Mouse (Mus musculus) embryonic facial prominence, embryonic 11.5 days (tissue): ENCODE data around the gene Arhgef5. TPM values are rescaled to one million over a fixed set of nuclear protein-coding genes. Genes with fewer than 3 reads are reported as not detected.
"Not testable (repeated sequence)": the region's sequence is repeated elsewhere in the genome, so short reads cannot be mapped to it uniquely, and the experiment has no call there.

Experiments
- ATAC-seq: fragments of 200-750 bp; cut with Nextera tagmentation; replicated peaks from 2 replicates; pipeline ENCODE4 v1.8.0; 2017; ENCODE audit warnings: low read depth; ENCODE audit not compliant: insufficient number of reproducible peaks, low FRiP score, low TSS enrichment
- DNase-seq: peaks from one replicate; pipeline ENCODE4 v3.0.0-alpha.2; 2015; ENCODE audit warnings: low spot score
- H3K27ac ChIP-seq: fragments of 300-500 bp; sonication (generic); replicated peaks from 2 replicates; pipeline ENCODE4 v1.5.1; 2014; ENCODE audit warnings: mild to moderate bottlenecking, low read depth, low read length, control low read depth
- H3K27me3 ChIP-seq: fragments of 300-500 bp; sonication (generic); 2 replicates; pipeline ENCODE4 v1.6.1; 2014; ENCODE audit warnings: mild to moderate bottlenecking, low read length, moderate library complexity, mixed read lengths; ENCODE audit not compliant: control insufficient read depth, insufficient read depth
- H3K36me3 ChIP-seq: fragments of 300-500 bp; sonication (generic); replicated peaks from 2 replicates; pipeline ENCODE4 v1.6.1; 2014; ENCODE audit warnings: low read depth, mild to moderate bottlenecking, low read length, moderate library complexity, mixed read lengths; ENCODE audit not compliant: control insufficient read depth, insufficient read depth
- H3K4me1 ChIP-seq: fragments of 300-500 bp; sonication (generic); 2 replicates; pipeline ENCODE4 v1.6.1; 2014; ENCODE audit warnings: low read length, mixed read lengths; ENCODE audit not compliant: control insufficient read depth, insufficient read depth
- H3K4me2 ChIP-seq: fragments of 300-500 bp; sonication (generic); 2 replicates; pipeline ENCODE4 v1.6.1; 2014; ENCODE audit warnings: low read depth, mild to moderate bottlenecking, control low read depth, low read length, moderate library complexity
- H3K4me3 ChIP-seq: fragments of 300-500 bp; sonication (generic); 2 replicates; pipeline ENCODE4 v1.5.1; 2014; ENCODE audit warnings: low read depth, low read length, control low read depth
- H3K9ac ChIP-seq: fragments of 300-500 bp; sonication (generic); replicated peaks from 2 replicates; pipeline ENCODE4 v1.6.1; 2014; ENCODE audit warnings: mild to moderate bottlenecking, control low read depth, low read length
- H3K9me3 ChIP-seq: fragments of 300-500 bp; sonication (generic); replicated peaks from 2 replicates; pipeline ENCODE4 v1.6.1; 2016; ENCODE audit warnings: mild to moderate bottlenecking, low read length, inconsistent platforms, mixed read lengths; ENCODE audit not compliant: control insufficient read depth
- WGBS: fragments of 180-500 bp; shearing (Covaris S2); extraction: QIAGEN DNeasy Blood & Tissue Kit; methylation state at CpG from one replicate; pipeline ENCODE4 v1.1.7; 2014; 5-methylcytosine and 5-hydroxymethylcytosine counted together
- polyA plus RNA-seq: library from polyadenylated mRNA; unstranded; fragments of >200 nt; fragmentation: Nextera tagmentation; extraction: Ambion mirVana; gene quantifications from 2 replicates; pipeline ENCODE4 v1.2.1, GENCODE M21; 2014

Gene Arhgef5
- polyA plus RNA-seq = 4.5 and 5.7 TPM in 2 replicates

- Histone ChIP-seq H3K27me3 (no peaks in the 10 kb centered on the region), H3K9me3 (no peaks in the 10 kb centered on the region)
- WGBS = 1% methylated on average over 39 of the region's 48 CpGs
These were observed at the start of gene Arhgef5 for GRCm38 (mm10) chr6:43265363-43266041. Gene Arhgef5, plus strand, starts transcription at chr6:43265582.

GRCm38 (mm10) chr6:43231255-43231654 lies 34.1 kb upstream of the Arhgef5 start, which contains the start of gene Olfr47:
Gene Olfr47, plus strand, starts transcription at chr6:43231529.
- H3K27ac ChIP-seq, H3K9me3 ChIP-seq, H3K4me3 ChIP-seq, H3K9ac ChIP-seq, H3K27me3 ChIP-seq, H3K4me1 ChIP-seq, H3K36me3 ChIP-seq, H3K4me2 ChIP-seq, ATAC-seq, DNase-seq: not testable (repeated sequence)
- 86% methylated on average over 1 of the region's 1 CpGs for WGBS

More at GRCm38 (mm10) chr6:43265363-43266041, at the start of gene Arhgef5:
- ATAC-seq = peak; percentile 88
- H3K4me3 ChIP-seq = peak within 1 kb of the TSS; percentile 61
- DNase-seq = peak; percentile 49
- no peaks in the 10 kb centered on the region for H3K36me3 ChIP-seq
- peak within 1 kb of the TSS; percentile 88 for H3K4me2 ChIP-seq
- H3K27ac ChIP-seq = no peak within 1 kb of the TSS
- H3K4me1 ChIP-seq = no peaks in the 10 kb centered on the region
- H3K9ac ChIP-seq = peak within 1 kb of the TSS; percentile 69

- no peak for ATAC-seq
- Histone ChIP-seq H3K27me3 (no peaks in the 10 kb centered on the region), H3K4me3 (no peak overlapping the region), H3K4me1 (no peaks in the 10 kb centered on the region), H3K9ac (no peak overlapping the region), H3K4me2 (no peak overlapping the region), H3K27ac (no peak overlapping the region), H3K36me3 (no peaks in the 10 kb centered on the region), H3K9me3 (no peaks in the 10 kb centered on the region)
- peak; percentile 64 for DNase-seq
- WGBS = 15% methylated on average over 4 of the region's 4 CpGs
These were observed 23.3 kb upstream of the Arhgef5 start for GRCm38 (mm10) chr6:43242061-43242460.

- no peaks in the 10 kb centered on the region for H3K36me3 ChIP-seq
- 55% methylated on average over 3 of the region's 3 CpGs for WGBS
- no peak overlapping the region for H3K4me3 ChIP-seq
- no peak for DNase-seq
- H3K4me1 ChIP-seq = no peaks in the 10 kb centered on the region
- no peak overlapping the region for H3K4me2 ChIP-seq
- H3K9ac ChIP-seq = no peak overlapping the region
- H3K27me3 ChIP-seq = no peaks in the 10 kb centered on the region
- no peak for ATAC-seq
- H3K27ac ChIP-seq = no peak overlapping the region
- H3K9me3 ChIP-seq = no peaks in the 10 kb centered on the region
These were observed 18.0 kb upstream of the Arhgef5 start for GRCm38 (mm10) chr6:43247396-43247795.

GRCm38 (mm10) chr6:43252994-43253393 lies 12.4 kb upstream of the Arhgef5 start:
- H3K27ac ChIP-seq = no peak overlapping the region
- H3K4me3 ChIP-seq = no peak overlapping the region
- H3K36me3 ChIP-seq = no peaks in the 10 kb centered on the region
- no peaks in the 10 kb centered on the region for H3K9me3 ChIP-seq
- no peak overlapping the region for H3K9ac ChIP-seq
- no peaks in the 10 kb centered on the region for H3K4me1 ChIP-seq
- DNase-seq (no peak), ATAC-seq (no peak)
- 83% methylated on average over 1 of the region's 1 CpGs for WGBS
- no peaks in the 10 kb centered on the region for H3K27me3 ChIP-seq
- no peak overlapping the region for H3K4me2 ChIP-seq

- H3K9ac ChIP-seq = no peak overlapping the region
- DNase-seq (peak; percentile 51), ATAC-seq (no peak)
- H3K9me3 ChIP-seq = no peaks in the 10 kb centered on the region
- no peaks in the 10 kb centered on the region for H3K4me1 ChIP-seq
- H3K27me3 ChIP-seq = no peaks in the 10 kb centered on the region
- no peaks in the 10 kb centered on the region for H3K36me3 ChIP-seq
- 69% methylated on average over 7 of the region's 7 CpGs for WGBS
- no peak overlapping the region for H3K4me3 ChIP-seq
- no peak overlapping the region for H3K4me2 ChIP-seq
- H3K27ac ChIP-seq = no peak overlapping the region
These were observed 11.0 kb upstream of the Arhgef5 start for GRCm38 (mm10) chr6:43254193-43254926.

- DNase-seq (no peak), ATAC-seq (no peak)
- H3K9ac ChIP-seq = no peak overlapping the region
- WGBS = 76% methylated on average over 2 of the region's 2 CpGs
- no peaks in the 10 kb centered on the region for H3K27me3 ChIP-seq
- H3K36me3 ChIP-seq = no peaks in the 10 kb centered on the region
- no peak overlapping the region for H3K4me2 ChIP-seq
- no peak overlapping the region for H3K27ac ChIP-seq
- no peaks in the 10 kb centered on the region for H3K9me3 ChIP-seq
- H3K4me1 ChIP-seq = no peaks in the 10 kb centered on the region
- no peak overlapping the region for H3K4me3 ChIP-seq
These were observed 4.6 kb upstream of the Arhgef5 start for GRCm38 (mm10) chr6:43260756-43261155.

- no peak overlapping the region; the same call in 1 of the 2 replicates for H3K9ac ChIP-seq
- no peaks in the 10 kb centered on the region for H3K9me3 ChIP-seq
- 2% methylated on average over 8 of the region's 8 CpGs for WGBS
- no peaks in the 10 kb centered on the region for H3K27me3 ChIP-seq
- ATAC-seq = 0 out of 2 replicates have a peak, but pooled peaks have one; percentile 11
- H3K4me1 ChIP-seq = no peaks in the 10 kb centered on the region
- peak; percentile 47 for DNase-seq
- peak overlapping the region; percentile 61 for H3K4me3 ChIP-seq
- H3K36me3 ChIP-seq = no peaks in the 10 kb centered on the region
- H3K4me2 ChIP-seq = peak overlapping the region; percentile 88
- H3K27ac ChIP-seq = no peak overlapping the region
These were observed 974 bp downstream of the Arhgef5 start for GRCm38 (mm10) chr6:43266356-43266755.
